Mouse (Mus musculus) midbrain, embryonic 13.5 days (tissue): ENCODE measurements at regions not wholly inside any gene's neighbourhood (a gene's known extent, or its start where the extent isn't known, plus 50 kb on each side); places are given as distances from the start of the nearest gene placed in this dataset. TPM values are rescaled to one million over a fixed set of nuclear protein-coding genes. Genes with fewer than 3 reads are reported as not detected.

Experiments
- ATAC-seq: fragments of 200-750 bp; cut with Nextera tagmentation; 2 replicates; pipeline ENCODE4 v1.8.0; 2017; ENCODE audit warnings: mild to moderate bottlenecking, moderate TSS enrichment, moderate library complexity
- H3K27ac ChIP-seq: fragments of 300-500 bp; sonication (generic); 2 replicates; pipeline ENCODE4 v1.5.1; 2015; ENCODE audit warnings: inconsistent platforms, mild to moderate bottlenecking, moderate library complexity
- H3K27me3 ChIP-seq: fragments of 300-500 bp; sonication (generic); 2 replicates; pipeline ENCODE4 v1.6.1; 2015; ENCODE audit warnings: mild to moderate bottlenecking, inconsistent platforms
- H3K36me3 ChIP-seq: fragments of 300-500 bp; sonication (generic); 2 replicates; pipeline ENCODE4 v1.6.1; 2015; ENCODE audit warnings: mild to moderate bottlenecking, inconsistent platforms
- H3K4me1 ChIP-seq: fragments of 300-500 bp; sonication (generic); replicated peaks from 2 replicates; pipeline ENCODE4 v1.6.1; 2015; ENCODE audit warnings: inconsistent platforms
- H3K4me2 ChIP-seq: fragments of 300-500 bp; sonication (generic); replicated peaks from 2 replicates; pipeline ENCODE4 v1.6.1; 2015; ENCODE audit warnings: moderate library complexity, mild to moderate bottlenecking, inconsistent platforms
- H3K4me3 ChIP-seq: fragments of 300-500 bp; sonication (generic); replicated peaks from 2 replicates; pipeline ENCODE4 v1.5.1; 2015; ENCODE audit warnings: mild to moderate bottlenecking, inconsistent platforms
- H3K9ac ChIP-seq: fragments of 300-500 bp; sonication (generic); replicated peaks from 2 replicates; pipeline ENCODE4 v1.6.1; 2015; ENCODE audit warnings: mild to moderate bottlenecking, inconsistent platforms
- H3K9me3 ChIP-seq: fragments of 300-500 bp; sonication (generic); 2 replicates; pipeline ENCODE4 v1.6.1; 2016; ENCODE audit warnings: mild to moderate bottlenecking, inconsistent platforms
- WGBS: fragments of 180-500 bp; shearing (Covaris S2); methylation state at CpG from one replicate; pipeline ENCODE4 v1.1.7; 2015; 5-methylcytosine and 5-hydroxymethylcytosine counted together
- microRNA-seq: library from miRNA; unstranded; fragments of <30 nt; microRNA quantifications from one replicate; pipeline ENCODE4, GENCODE M21; 2016

DNA sequence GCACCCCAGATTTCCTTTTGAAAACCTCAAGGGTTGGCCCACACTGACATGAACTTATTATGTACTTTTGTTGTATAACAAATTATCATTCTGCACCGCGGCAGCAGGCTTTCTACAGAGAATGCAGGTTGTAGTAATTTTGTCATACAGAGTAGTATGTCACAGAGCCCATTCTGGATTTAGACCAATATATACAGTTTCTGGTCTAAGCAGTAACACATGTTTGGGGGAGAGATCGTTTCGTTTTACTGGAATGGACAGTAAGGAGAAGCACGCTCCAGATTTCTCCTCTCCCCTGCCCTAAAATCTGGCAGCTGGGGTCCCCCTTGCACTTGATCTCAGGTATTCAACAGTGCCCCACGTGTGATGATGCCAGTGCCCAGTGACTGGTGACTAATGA lies 76.0 kb upstream of the Smim23 start:
- Histone ChIP-seq H3K4me1 (no peaks in the 10 kb centered on the region), H3K27ac (no peak overlapping the region), H3K4me2 (no peak overlapping the region), H3K9me3 (no peaks in the 10 kb centered on the region), H3K36me3 (no peaks in the 10 kb centered on the region), H3K27me3 (no peaks in the 10 kb centered on the region), H3K9ac (no peak overlapping the region), H3K4me3 (no peak overlapping the region)
- WGBS = 89% methylated on average over 6 of the region's 6 CpGs
- ATAC-seq = no peak

DNA sequence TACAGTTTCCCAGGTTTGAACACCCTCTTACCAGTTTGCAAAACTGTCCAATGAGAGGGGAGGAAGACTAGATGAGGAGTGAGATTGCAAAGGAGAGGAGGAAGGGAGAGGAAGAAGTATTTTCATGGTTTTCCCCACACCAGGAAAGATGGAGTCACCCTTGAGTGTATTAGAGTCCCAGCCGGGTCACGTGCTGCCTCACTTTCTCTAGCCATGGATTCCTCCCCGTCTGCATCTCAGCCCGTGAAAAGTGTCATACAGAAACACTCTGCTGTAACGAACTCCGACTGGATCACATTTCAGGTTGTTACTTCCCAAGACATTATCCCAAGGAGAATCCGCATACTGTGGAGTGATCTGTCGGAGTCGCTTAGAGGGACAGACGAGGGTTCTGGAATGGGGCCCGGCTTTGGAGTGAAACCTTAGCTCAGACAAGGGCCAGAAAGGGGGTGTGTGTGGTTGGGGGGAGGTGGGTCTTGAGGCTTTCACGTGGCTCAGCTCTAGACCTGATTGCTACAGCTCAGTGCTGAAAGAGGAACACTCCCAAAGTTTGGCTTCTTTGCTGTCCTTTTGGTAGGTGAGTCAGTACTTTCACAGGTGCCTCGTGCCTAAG lies 75.3 kb upstream of the Smim23 start:
- no peak for ATAC-seq
- H3K4me1 ChIP-seq = no peaks in the 10 kb centered on the region

DNA sequence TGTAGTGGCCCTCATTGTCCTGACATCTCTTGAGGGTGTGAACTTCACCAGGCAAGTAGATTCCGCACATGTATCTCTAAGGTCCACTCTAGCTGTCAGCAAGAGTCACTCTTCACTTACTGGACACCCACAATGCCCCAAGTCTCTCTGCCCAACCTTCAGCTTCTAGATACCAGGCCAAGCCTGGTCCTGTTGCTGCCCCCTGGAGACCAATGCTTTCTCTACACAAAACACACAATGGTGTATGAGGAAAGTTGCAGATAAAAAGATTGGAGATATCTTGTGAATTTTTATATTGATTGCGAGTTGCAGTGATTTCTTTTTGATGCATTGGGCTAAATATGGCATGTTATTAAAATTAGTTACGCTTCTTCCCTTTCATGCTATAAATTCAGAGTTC lies 71.0 kb upstream of the Smim23 start:
- H3K4me3 ChIP-seq = no peak overlapping the region
- H3K9me3 ChIP-seq = no peaks in the 10 kb centered on the region
- 82% methylated on average over 3 of the region's 3 CpGs for WGBS
- H3K36me3 ChIP-seq = no peaks in the 10 kb centered on the region
- H3K4me1 ChIP-seq = no peaks in the 10 kb centered on the region
- no peaks in the 10 kb centered on the region for H3K27me3 ChIP-seq
- H3K4me2 ChIP-seq = no peak overlapping the region
- no peak for ATAC-seq
- H3K9ac ChIP-seq = no peak overlapping the region
- H3K27ac ChIP-seq = no peak overlapping the region

More for the DNA sequence above, 75.3 kb upstream of the Smim23 start:
- no peaks in the 10 kb centered on the region for H3K36me3 ChIP-seq
- 71% methylated on average over 13 of the region's 13 CpGs for WGBS
- H3K9me3 ChIP-seq = no peaks in the 10 kb centered on the region
- H3K27ac ChIP-seq = no peak overlapping the region
- H3K9ac ChIP-seq = no peak overlapping the region
- no peak overlapping the region for H3K4me3 ChIP-seq
- no peak overlapping the region for H3K4me2 ChIP-seq
- no peaks in the 10 kb centered on the region for H3K27me3 ChIP-seq

DNA sequence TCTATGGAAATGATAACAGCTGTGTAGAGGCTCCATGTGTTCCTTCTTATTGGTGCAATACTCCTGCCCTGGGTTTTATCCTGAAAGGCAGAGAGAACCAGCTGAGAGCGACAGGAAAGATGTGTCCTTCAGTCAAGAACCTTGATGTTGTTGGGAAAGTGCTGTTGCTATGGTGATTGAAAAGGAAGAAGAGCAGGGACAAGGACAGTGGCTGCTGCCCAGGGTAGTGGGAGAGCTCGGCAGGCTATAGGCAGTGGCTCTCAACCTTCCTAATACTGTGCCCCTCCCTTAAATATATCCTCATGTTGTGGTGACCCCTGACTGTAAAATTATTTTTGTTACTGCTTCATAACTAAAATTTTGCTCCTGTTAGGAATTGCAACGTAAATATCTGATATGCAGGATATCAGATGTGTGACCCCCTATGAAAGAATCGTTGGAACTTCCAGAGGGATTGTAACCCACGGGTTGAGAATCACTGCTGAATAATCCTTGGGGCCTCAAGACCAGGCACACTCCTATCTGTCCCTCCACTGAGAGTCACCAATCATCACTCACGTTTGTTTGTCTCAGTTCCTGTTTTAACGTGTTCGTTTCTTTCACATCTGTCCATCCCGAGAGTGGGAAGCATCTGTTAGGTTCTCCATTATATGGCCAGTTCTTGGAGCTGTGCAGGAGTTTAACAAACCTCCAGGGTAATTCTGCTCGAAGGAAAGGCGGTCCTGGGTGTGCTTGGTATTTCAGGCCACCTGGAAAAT lies 68.9 kb upstream of the Smim23 start:
- Histone ChIP-seq H3K9ac (no peak overlapping the region), H3K9me3 (no peaks in the 10 kb centered on the region), H3K27me3 (no peaks in the 10 kb centered on the region), H3K4me3 (no peak overlapping the region), H3K4me2 (no peak overlapping the region), H3K36me3 (no peaks in the 10 kb centered on the region), H3K27ac (no peak overlapping the region), H3K4me1 (no peaks in the 10 kb centered on the region)
- ATAC-seq = no peak
- 80% methylated on average over 11 of the region's 11 CpGs for whole genome bisulfite sequencing

DNA sequence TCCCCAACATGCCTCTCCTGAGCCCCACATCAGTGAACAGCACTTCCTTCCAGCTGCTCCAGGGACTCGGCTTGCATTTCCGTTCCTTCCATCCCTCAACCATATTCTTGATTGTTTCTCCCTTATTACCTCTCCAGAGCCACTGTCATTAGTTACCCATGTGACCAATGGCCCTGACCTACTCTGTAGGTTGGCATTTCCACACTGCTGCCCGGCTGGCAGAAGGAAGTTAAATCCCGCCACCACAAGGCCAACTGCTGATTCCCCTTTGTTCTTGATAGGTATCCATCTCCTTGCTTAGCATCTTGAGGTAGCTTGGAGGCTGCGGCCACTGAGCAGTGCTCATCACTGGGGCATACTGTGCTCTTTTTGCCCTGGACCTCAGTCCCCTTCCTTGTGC lies 68.1 kb upstream of the Smim23 start:
- Histone ChIP-seq H3K9ac (no peak overlapping the region), H3K4me3 (no peak overlapping the region), H3K4me1 (no peaks in the 10 kb centered on the region), H3K27ac (no peak overlapping the region), H3K4me2 (no peak overlapping the region), H3K9me3 (no peaks in the 10 kb centered on the region), H3K27me3 (no peaks in the 10 kb centered on the region), H3K36me3 (no peaks in the 10 kb centered on the region)
- ATAC-seq = no peak
- WGBS = 89% methylated on average over 5 of the region's 5 CpGs

DNA sequence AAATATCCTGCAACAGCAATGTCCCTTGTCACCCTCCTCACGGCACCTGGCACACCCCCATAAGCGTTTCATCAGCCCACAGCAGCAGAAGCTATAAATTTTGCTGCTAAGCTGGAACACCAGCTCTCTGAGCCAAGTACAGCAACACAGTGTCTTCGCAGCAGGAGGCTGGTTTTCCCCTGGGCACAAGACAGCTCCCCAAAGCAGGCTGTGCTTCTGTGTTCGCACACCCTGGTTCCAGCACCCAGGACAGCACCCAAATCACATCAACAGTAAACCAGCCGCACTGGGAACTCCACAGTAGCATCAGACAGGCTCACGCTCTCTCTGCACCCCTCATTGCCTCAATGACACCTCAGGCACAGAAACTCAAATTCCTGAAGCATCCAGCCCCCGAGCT lies 64.8 kb upstream of the Smim23 start:
- H3K36me3 ChIP-seq = no peaks in the 10 kb centered on the region
- no peak overlapping the region for H3K27ac ChIP-seq
- no peak for ATAC-seq
- H3K4me2 ChIP-seq = no peak overlapping the region
- H3K4me3 ChIP-seq = no peak overlapping the region
- no peak overlapping the region for H3K9ac ChIP-seq
- no peaks in the 10 kb centered on the region for H3K9me3 ChIP-seq
- no peaks in the 10 kb centered on the region for H3K4me1 ChIP-seq
- 41% methylated on average over 7 of the region's 7 CpGs for WGBS
- no peaks in the 10 kb centered on the region for H3K27me3 ChIP-seq

DNA sequence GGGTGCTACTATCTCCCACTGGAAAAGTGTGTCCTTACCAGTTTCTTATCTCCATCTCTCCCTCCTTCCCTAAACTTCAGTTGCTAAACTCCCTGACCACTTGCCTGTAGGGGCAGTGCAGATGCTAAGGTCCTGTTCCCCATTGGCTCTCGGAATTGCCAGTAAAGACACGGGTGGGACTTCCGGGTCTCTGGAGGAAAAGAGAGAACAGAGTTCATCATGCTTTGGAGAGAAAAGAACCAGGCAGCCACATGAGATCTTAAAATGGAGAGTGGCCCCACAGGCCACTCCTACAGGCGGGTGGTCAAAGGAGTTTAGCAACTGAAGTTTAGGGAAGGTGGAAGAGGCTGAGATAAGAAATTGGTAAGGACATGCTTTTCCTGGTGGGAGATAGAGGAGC lies 60.3 kb upstream of the Smim23 start:
- no peak overlapping the region for H3K4me2 ChIP-seq
- H3K36me3 ChIP-seq = no peaks in the 10 kb centered on the region
- no peak overlapping the region for H3K4me3 ChIP-seq
- 80% methylated on average over 4 of the region's 4 CpGs for WGBS
- no peak for ATAC-seq
- no peaks in the 10 kb centered on the region for H3K9me3 ChIP-seq
- no peak overlapping the region for H3K27ac ChIP-seq
- no peak overlapping the region for H3K9ac ChIP-seq
- no peaks in the 10 kb centered on the region for H3K4me1 ChIP-seq
- H3K27me3 ChIP-seq = no peaks in the 10 kb centered on the region

DNA sequence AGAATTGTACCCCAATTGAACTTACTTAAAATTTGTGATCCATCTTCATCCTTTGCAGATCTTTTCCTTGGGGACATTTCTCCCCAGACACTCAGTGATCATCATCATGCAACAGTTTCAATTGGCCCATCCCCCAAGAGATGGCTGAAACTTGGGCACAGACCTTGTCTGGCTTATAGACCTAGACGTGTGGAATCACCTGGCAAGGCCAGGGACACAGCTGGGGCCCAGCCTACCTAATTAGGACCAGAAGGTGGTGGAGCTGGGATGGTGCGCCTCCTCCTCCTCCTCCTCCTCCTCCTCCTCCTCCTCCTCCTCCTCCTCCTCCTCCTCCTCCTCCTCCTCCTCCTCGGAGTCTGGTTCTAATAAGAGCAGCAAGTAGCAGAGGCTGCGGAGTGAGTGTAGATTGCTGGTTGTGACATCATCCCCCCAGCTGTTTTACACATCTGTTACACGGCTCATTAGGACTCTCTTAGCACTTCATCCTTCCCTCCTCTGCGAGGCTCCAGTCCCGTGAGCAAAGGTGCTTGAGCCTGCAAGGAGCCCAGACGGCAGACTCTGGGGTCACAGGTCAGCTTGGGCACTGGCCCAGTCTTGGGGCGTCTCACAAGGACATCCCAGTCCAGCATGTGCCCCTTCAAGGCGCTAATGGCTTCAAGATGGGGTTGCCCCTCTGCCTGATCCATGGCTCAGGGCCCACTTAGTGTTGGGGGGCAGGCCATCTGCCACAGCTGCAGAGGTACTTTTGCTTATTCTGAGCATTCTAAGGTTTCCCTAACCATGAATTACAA lies 58.9 kb upstream of the Smim23 start:
- Histone ChIP-seq H3K4me2 (no peak overlapping the region), H3K9me3 (no peaks in the 10 kb centered on the region), H3K4me1 (no peaks in the 10 kb centered on the region), H3K27me3 (no peaks in the 10 kb centered on the region), H3K9ac (no peak overlapping the region), H3K27ac (no peak overlapping the region), H3K36me3 (no peaks in the 10 kb centered on the region), H3K4me3 (no peak overlapping the region)
- no peak for ATAC-seq
- WGBS = 72% methylated on average over 9 of the region's 10 CpGs

DNA sequence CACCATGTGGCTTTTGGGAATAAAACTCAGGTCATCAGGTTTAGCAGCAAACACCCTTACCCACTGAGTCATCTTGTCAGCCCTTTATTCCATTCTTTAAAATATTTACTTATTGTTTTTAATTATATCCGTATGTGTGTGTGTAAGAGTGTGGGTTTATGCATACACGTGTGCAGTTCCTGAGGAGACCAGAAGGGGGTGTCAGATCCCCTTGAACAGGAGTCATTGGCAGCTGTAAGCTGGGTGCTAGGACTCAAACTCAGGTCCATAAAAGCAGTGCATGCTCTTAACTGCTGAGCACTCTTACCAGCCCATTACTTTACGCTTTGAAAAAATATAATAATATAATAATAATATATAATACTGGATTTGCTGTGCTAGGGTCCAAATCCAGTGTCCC lies 54.6 kb upstream of the Smim23 start:
- Histone ChIP-seq H3K27me3 (no peaks in the 10 kb centered on the region), H3K4me1 (no peaks in the 10 kb centered on the region), H3K9me3 (no peaks in the 10 kb centered on the region), H3K36me3 (no peaks in the 10 kb centered on the region), H3K4me2 (no peak overlapping the region), H3K4me3 (no peak overlapping the region), H3K9ac (no peak overlapping the region), H3K27ac (no peak overlapping the region)
- WGBS = 97% methylated on average over 3 of the region's 3 CpGs
- no peak for ATAC-seq

Small RNA genes lying in the stretch of these regions (microRNA-seq; reads per million reads assigned to microRNA genes)
- gene Gm26052 = not detected
